27 mouse cellular contexts compared by ENCODE assay signal in the genomic region with DNA sequence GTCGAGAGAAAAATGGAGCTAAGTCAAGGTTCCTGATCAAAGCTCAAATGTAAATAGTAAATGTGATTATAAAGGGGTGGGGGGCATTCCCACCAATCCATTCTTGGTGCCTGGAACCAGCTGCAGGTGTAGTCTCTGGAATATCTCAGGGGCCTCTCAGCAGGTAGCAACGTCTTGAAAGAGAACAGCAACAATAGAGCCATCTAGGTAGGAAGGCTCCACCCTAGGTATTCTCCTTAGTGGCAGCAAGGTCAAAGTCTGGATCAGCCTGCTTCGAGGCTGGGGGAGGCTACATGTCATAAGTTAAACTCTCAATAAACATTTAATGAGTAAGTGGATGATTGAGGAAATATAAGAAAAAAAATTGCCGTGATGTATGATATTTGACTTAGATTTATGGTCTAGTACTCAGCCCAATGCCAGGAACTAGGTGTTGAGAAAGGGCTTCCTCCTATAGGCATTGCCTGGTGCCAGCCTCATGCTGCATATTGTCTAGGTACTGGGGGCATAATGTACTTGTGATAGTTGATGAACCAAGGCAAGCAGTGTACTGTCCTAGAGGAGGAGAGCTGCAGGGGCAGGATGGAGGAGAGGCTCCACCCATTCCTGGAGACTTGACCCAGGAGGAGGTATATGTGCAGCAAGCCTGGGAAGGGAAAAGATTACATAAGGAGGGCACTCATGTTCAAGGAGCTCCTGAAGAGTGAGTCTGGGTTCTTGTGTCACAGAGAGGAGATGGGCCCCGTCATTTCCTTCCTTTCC. TPM values are rescaled to one million over a fixed set of nuclear protein-coding genes. Genes with fewer than 3 reads are reported as not detected.
DNase-seq lines count a peak whose midpoint lies in the region; ATAC-seq and TF ChIP-seq lines count a peak whose summit lies in the region.
"Had no signal": no experiment of that assay in that cellular context is flagged by ENCODE, and none has a peak within 500 bp of the region (broad histone marks: within the 10 kb centered on the region; RNA-seq: fewer than 3 reads in every experiment).

No protein-coding gene starts in this region.

- H3K27ac ChIP-seq in lung, postnatal 0 days (ENCODE audit: low read length), result no peak overlapping the region
- H3K27ac ChIP-seq: embryonic facial prominence, embryonic 15.5 days; forebrain, embryonic 15.5 days; heart, adult 2 months; hindbrain, embryonic 13.5 days; limb, embryonic 13.5 days; liver, embryonic 13.5 days; lung, embryonic 15.5 days; midbrain, embryonic 12.5 days; neural tube, embryonic 15.5 days had no signal

- no peak overlapping the region for H3K4me2 ChIP-seq in lung, postnatal 0 days (replicated peaks; ENCODE audit: low read depth, low read length)
- H3K4me2 ChIP-seq: embryonic facial prominence, embryonic 15.5 days; forebrain, embryonic 15.5 days; hindbrain, embryonic 13.5 days; limb, embryonic 13.5 days; liver, embryonic 13.5 days; lung, embryonic 15.5 days; midbrain, embryonic 12.5 days; neural tube, embryonic 15.5 days had no signal

- no peaks in the 10 kb centered on the region for H3K27me3 ChIP-seq in lung, postnatal 0 days (replicated peaks; ENCODE audit: insufficient read depth, low read length)
- H3K27me3 ChIP-seq: embryonic facial prominence, embryonic 15.5 days; forebrain, embryonic 15.5 days; hindbrain, embryonic 13.5 days; limb, embryonic 13.5 days; liver, embryonic 13.5 days; lung, embryonic 15.5 days; midbrain, embryonic 12.5 days; neural tube, embryonic 15.5 days had no signal

- peak; percentile 38 for DNase-seq in lung, postnatal 0 days (ENCODE audit: low spot score)
- no peak for DNase-seq in lung, postnatal 4 days
- DNase-seq in ZHBTc4 (ENCODE audit: low read depth, low spot score), result peak; percentile 92
- DNase-seq in ovary, postnatal 14 days (ENCODE audit: low spot score), result no peak
- no peak for DNase-seq in frontal cortex, postnatal 14 days (ENCODE audit: low spot score in 2 of 2)
- no peak for DNase-seq in kidney, postnatal 36 days
- DNase-seq: adrenal gland, postnatal 25 days; cerebellum, adult 9-10 months; gastrocnemius, postnatal 10 days; heart, adult 2 months; kidney, postnatal 25 days; liver, embryonic 13.5 days; thymus, adult 2 months; thymus, postnatal 4 days had no signal

- H3K4me3 ChIP-seq in lung, postnatal 0 days (ENCODE audit: low read depth, low read length), result no peak overlapping the region
- H3K4me3 ChIP-seq: embryonic facial prominence, embryonic 15.5 days; forebrain, embryonic 15.5 days; heart, adult 2 months; hindbrain, embryonic 13.5 days; limb, embryonic 13.5 days; liver, embryonic 13.5 days; lung, embryonic 15.5 days; midbrain, embryonic 12.5 days; neural tube, embryonic 15.5 days had no signal

- TF ChIP-seq EP300 in lung, postnatal 0 days (IDR thresholded peaks at IDR 0.05), result no peak

- peak; percentile 75 for ATAC-seq in lung, postnatal 0 days
- ATAC-seq in megakaryocyte progenitor cell, adult 5-6 weeks (replicated peaks; ENCODE audit: poor library complexity), result peak; percentile 65
- ATAC-seq: CD4-positive, CD25-positive, alpha-beta regulatory T cell, adult 4 months; forebrain, embryonic 15.5 days; inflammation-experienced regulatory T-cells, adult 6 months had no signal

- H3K36me3 ChIP-seq in lung, postnatal 0 days (ENCODE audit: insufficient read depth, low read length), result no peaks in the 10 kb centered on the region
- H3K36me3 ChIP-seq: embryonic facial prominence, embryonic 15.5 days; forebrain, embryonic 15.5 days; hindbrain, embryonic 13.5 days; limb, embryonic 13.5 days; liver, embryonic 13.5 days; lung, embryonic 15.5 days; midbrain, embryonic 12.5 days; neural tube, embryonic 15.5 days had no signal

- TF ChIP-seq CTCF in lung, postnatal 0 days (IDR thresholded peaks at IDR 0.05), result no peak

- peaks cover 3% of the 10 kb centered on the region; the same call in 1 of the 2 replicates for H3K4me1 ChIP-seq in lung, postnatal 0 days (ENCODE audit: insufficient read depth, low read depth, low read length)
- H3K4me1 ChIP-seq: embryonic facial prominence, embryonic 15.5 days; forebrain, embryonic 15.5 days; hindbrain, embryonic 13.5 days; limb, embryonic 13.5 days; liver, embryonic 13.5 days; midbrain, embryonic 12.5 days; neural tube, embryonic 15.5 days had no signal

- no peaks in the 10 kb centered on the region for H3K9me3 ChIP-seq in lung, postnatal 0 days (ENCODE audit: low read length)
- H3K9me3 ChIP-seq: embryonic facial prominence, embryonic 15.5 days; forebrain, embryonic 15.5 days; hindbrain, embryonic 13.5 days; limb, embryonic 13.5 days; lung, embryonic 15.5 days; midbrain, embryonic 12.5 days; neural tube, embryonic 15.5 days had no signal

- WGBS in lung, postnatal 0 days, result 51% methylated on average over 5 of the region's 5 CpGs

- H3K9ac ChIP-seq in lung, postnatal 0 days (replicated peaks; ENCODE audit: low read depth), result no peak overlapping the region
- H3K9ac ChIP-seq: embryonic facial prominence, embryonic 15.5 days; forebrain, embryonic 15.5 days; hindbrain, embryonic 13.5 days; limb, embryonic 13.5 days; liver, embryonic 13.5 days; lung, embryonic 15.5 days; midbrain, embryonic 12.5 days; neural tube, embryonic 15.5 days had no signal

RNA-seq across cellular contexts. Expression of a gene that starts 7.5 kb away (rescaled TPM):
- polyA plus RNA-seq in lung, postnatal 0 days (2015; fragmentation: Nextera tagmentation; extraction: Ambion mirVana), result 33.0 and 42.2 TPM in 2 replicates
- total RNA-seq in megakaryocyte progenitor cell, adult 5-6 weeks (2015), result 0.22 TPM in 1 of 2 replicates, not detected in the other
- total RNA-seq in megakaryocyte progenitor cell, adult 5-6 weeks (2017), result 0.10 TPM in 1 of 2 replicates, not detected in the other

RNA-seq across cellular contexts. Expression of a gene that starts 39.4 kb away (rescaled TPM):
- 73.0 and 81.1 TPM in 2 replicates for polyA plus RNA-seq in lung, postnatal 0 days (2015; fragmentation: Nextera tagmentation; extraction: Ambion mirVana)
- total RNA-seq in megakaryocyte progenitor cell, adult 5-6 weeks (2015), result 34.7 and 37.2 TPM in 2 replicates
- 35.6 and 47.4 TPM in 2 replicates for total RNA-seq in megakaryocyte progenitor cell, adult 5-6 weeks (2017)

RNA-seq across cellular contexts. Expression of a gene that starts 42.2 kb away (rescaled TPM):
- 7.1 and 8.4 TPM in 2 replicates for polyA plus RNA-seq in lung, postnatal 0 days (2015; fragmentation: Nextera tagmentation; extraction: Ambion mirVana)
- total RNA-seq in megakaryocyte progenitor cell, adult 5-6 weeks (2015), result 0.37 and 1.1 TPM in 2 replicates
- 1.9 and 2.8 TPM in 2 replicates for total RNA-seq in megakaryocyte progenitor cell, adult 5-6 weeks (2017)
- total RNA-seq: common myeloid progenitor, adult 5-6 weeks had no signal
- polyA plus RNA-seq: CD4-positive, CD25-positive, alpha-beta regulatory T cell, adult 4 months; forebrain, embryonic 15.5 days; hindbrain, embryonic 13.5 days had no signal

RNA-seq across cellular contexts. Expression of a gene that starts 52.1 kb away (rescaled TPM):
- not detected in 2 replicates for polyA plus RNA-seq in lung, postnatal 0 days (2015; fragmentation: Nextera tagmentation; extraction: Ambion mirVana)
- 5.6 and 5.9 TPM in 2 replicates for total RNA-seq in megakaryocyte progenitor cell, adult 5-6 weeks (2015)
- 5.4 and 6.0 TPM in 2 replicates for total RNA-seq in megakaryocyte progenitor cell, adult 5-6 weeks (2017)
- polyA plus RNA-seq: CD4-positive, CD25-positive, alpha-beta regulatory T cell, adult 4 months; embryonic facial prominence, embryonic 15.5 days; kidney, embryonic 14.5 days; lung, embryonic 15.5 days; midbrain, embryonic 12.5 days; spleen, adult 2 months had no signal

Comparison
In these comparisons a context has a peak if more than half of its experiments do, and no peak if none do; other contexts are left out.
1. DNase-seq: peak in lung, postnatal 0 days (single experiment) and ZHBTc4 (single experiment); none in lung, postnatal 4 days (0 of 2), ovary, postnatal 14 days (single experiment), frontal cortex, postnatal 14 days (0 of 2) and kidney, postnatal 36 days (0 of 2).